Mouse (Mus musculus) brain, adult 2 months (tissue): Measurements from ENCODE around the gene Bbs10.

ENCODE experiments used
- DNase-seq: peaks from one replicate; pipeline ENCODE4 v3.0.0; 2011; ENCODE audit warnings: low read depth, low spot score

Gene Bbs10

GRCm38 (mm10) chr10:111298140-111299098 is at the start of gene Bbs10:
Gene Bbs10, plus strand, starts transcription at chr10:111298679.
- DNase-seq = peak; percentile 99

GRCm38 (mm10) chr10:111250192-111250591 is 48.3 kb upstream of the Bbs10 start:
- DNase-seq = no peak

- no peak for DNase-seq
Measured at GRCm38 (mm10) chr10:111251666-111252065, 46.8 kb upstream of the Bbs10 start.

- peak; percentile 79 for DNase-seq
Measured at GRCm38 (mm10) chr10:111255228-111255627, 43.3 kb upstream of the Bbs10 start.

GRCm38 (mm10) chr10:111256156-111256555 is 42.3 kb upstream of the Bbs10 start:
- no peak for DNase-seq

GRCm38 (mm10) chr10:111257358-111257757 is 41.1 kb upstream of the Bbs10 start:
- DNase-seq = peak; percentile 85

- DNase-seq = no peak
Measured at GRCm38 (mm10) chr10:111258256-111258655, 40.2 kb upstream of the Bbs10 start.

GRCm38 (mm10) chr10:111271687-111272086 is 26.8 kb upstream of the Bbs10 start:
- no peak for DNase-seq

GRCm38 (mm10) chr10:111272905-111273304 is 25.6 kb upstream of the Bbs10 start:
- no peak for DNase-seq

GRCm38 (mm10) chr10:111273463-111274088 is 24.9 kb upstream of the Bbs10 start:
- DNase-seq = no peak

- no peak for DNase-seq
Measured at GRCm38 (mm10) chr10:111275822-111276221, 22.7 kb upstream of the Bbs10 start.

GRCm38 (mm10) chr10:111297631-111298030 is 848 bp upstream of the Bbs10 start:
- no peak for DNase-seq

- peak; percentile 73 for DNase-seq
Measured at GRCm38 (mm10) chr10:111299591-111299990, 1.1 kb downstream of the Bbs10 start.

- no peak for DNase-seq
Measured at GRCm38 (mm10) chr10:111301041-111301440, 2.6 kb downstream of the Bbs10 start.

- DNase-seq = no peak
Measured at GRCm38 (mm10) chr10:111302486-111302885, 4.0 kb downstream of the Bbs10 start.

- DNase-seq = peak; percentile 75
Measured at GRCm38 (mm10) chr10:111308850-111309501, 10.5 kb downstream of the Bbs10 start.

- DNase-seq = no peak
Measured at GRCm38 (mm10) chr10:111313282-111313681, 14.8 kb downstream of the Bbs10 start.

GRCm38 (mm10) chr10:111314636-111315395 is 16.3 kb downstream of the Bbs10 start:
- peak; percentile 79 for DNase-seq

GRCm38 (mm10) chr10:111315940-111316339 is 17.5 kb downstream of the Bbs10 start:
- DNase-seq = peak; percentile 57

- peak; percentile 97 for DNase-seq
Measured at GRCm38 (mm10) chr10:111318021-111318420, 19.5 kb downstream of the Bbs10 start.

GRCm38 (mm10) chr10:111318805-111319500 is 20.5 kb downstream of the Bbs10 start:
- no peak for DNase-seq
